Mouse (Mus musculus) neural tube, embryonic 15.5 days (tissue): ENCODE measurements around the gene Hs2st1. TPM values are rescaled to one million over a fixed set of nuclear protein-coding genes. Genes with fewer than 3 reads are reported as not detected.

Experiments used
- ATAC-seq: fragments of 200-750 bp; cut with Nextera tagmentation; 2 replicates; pipeline ENCODE4 v1.8.0; 2017; ENCODE audit warnings: mild to moderate bottlenecking, moderate TSS enrichment, moderate library complexity; ENCODE audit not compliant: low FRiP score
- H3K27ac ChIP-seq: fragments of 300-500 bp; sonication (generic); replicated peaks from 2 replicates; pipeline ENCODE4 v1.5.1; 2015; ENCODE audit warnings: mild to moderate bottlenecking, inconsistent platforms
- H3K27me3 ChIP-seq: fragments of 300-500 bp; sonication (generic); replicated peaks from 2 replicates; pipeline ENCODE4 v1.6.1; 2015; ENCODE audit warnings: inconsistent platforms
- H3K36me3 ChIP-seq: fragments of 300-500 bp; sonication (generic); 2 replicates; pipeline ENCODE4 v1.6.1; 2015; ENCODE audit warnings: inconsistent platforms
- H3K4me1 ChIP-seq: fragments of 300-500 bp; sonication (generic); 2 replicates; pipeline ENCODE4 v1.6.1; 2015; ENCODE audit warnings: inconsistent platforms
- H3K4me2 ChIP-seq: fragments of 300-500 bp; sonication (generic); 2 replicates; pipeline ENCODE4 v1.6.1; 2015; ENCODE audit warnings: inconsistent platforms, mild to moderate bottlenecking, moderate library complexity
- H3K4me3 ChIP-seq: fragments of 300-500 bp; sonication (generic); replicated peaks from 2 replicates; pipeline ENCODE4 v1.5.1; 2015; ENCODE audit warnings: mild to moderate bottlenecking, inconsistent platforms
- H3K9ac ChIP-seq: fragments of 300-500 bp; sonication (generic); replicated peaks from 2 replicates; pipeline ENCODE4 v1.6.1; 2015; ENCODE audit warnings: mild to moderate bottlenecking, inconsistent platforms
- H3K9me3 ChIP-seq: fragments of 300-500 bp; sonication (generic); replicated peaks from 2 replicates; pipeline ENCODE4 v1.6.1; 2016; ENCODE audit warnings: inconsistent platforms
- WGBS: fragments of 180-500 bp; shearing (Covaris S2); methylation state at CpG from one replicate; pipeline ENCODE4 v1.1.7; 2015; ENCODE audit warnings: mixed read lengths; 5-methylcytosine and 5-hydroxymethylcytosine counted together
- polyA plus RNA-seq: library from polyadenylated mRNA; unstranded; fragments of >200 nt; fragmentation: Nextera tagmentation; extraction: Ambion mirVana; gene quantifications from 2 replicates; pipeline ENCODE4 v1.2.1, GENCODE M21; 2015

Gene Hs2st1
- polyA plus RNA-seq, 1 experiment from 2014 or later, result 13.6 TPM

GRCm38 (mm10) chr3:144565212-144565611, 4.8 kb downstream of the Hs2st1 start:
- peaks cover 21% of the 10 kb centered on the region for H3K4me1 ChIP-seq
- H3K4me2 ChIP-seq, result no peak overlapping the region
- no peak overlapping the region for H3K27ac ChIP-seq
- H3K27me3 ChIP-seq, result no peaks in the 10 kb centered on the region
- ATAC-seq, result no peak
- no peak overlapping the region for H3K4me3 ChIP-seq
- no peaks in the 10 kb centered on the region for H3K9me3 ChIP-seq
- no peaks in the 10 kb centered on the region for H3K36me3 ChIP-seq
- 91% methylated on average over 7 of the region's 7 CpGs for WGBS
- H3K9ac ChIP-seq, result no peak overlapping the region

GRCm38 (mm10) chr3:144563916-144564315, 6.1 kb downstream of the Hs2st1 start:
- 94% methylated on average over 7 of the region's 7 CpGs for WGBS
- Histone ChIP-seq H3K9ac (no peak overlapping the region), H3K27me3 (no peaks in the 10 kb centered on the region), H3K4me1 (peaks cover 19% of the 10 kb centered on the region), H3K27ac (no peak overlapping the region), H3K4me3 (no peak overlapping the region), H3K9me3 (no peaks in the 10 kb centered on the region), H3K36me3 (no peaks in the 10 kb centered on the region), H3K4me2 (no peak overlapping the region)
- no peak for ATAC-seq

- H3K9ac ChIP-seq, result no peak overlapping the region
- no peak overlapping the region for H3K4me2 ChIP-seq
- no peak for ATAC-seq
- no peak overlapping the region for H3K4me3 ChIP-seq
- H3K4me1 ChIP-seq, result peaks cover 16% of the 10 kb centered on the region
- no peak overlapping the region for H3K27ac ChIP-seq
- H3K36me3 ChIP-seq, result no peaks in the 10 kb centered on the region
- no peaks in the 10 kb centered on the region for H3K9me3 ChIP-seq
- WGBS, result 74% methylated on average over 22 of the region's 22 CpGs
- H3K27me3 ChIP-seq, result no peaks in the 10 kb centered on the region
Observed at GRCm38 (mm10) chr3:144561511-144562250, 8.3 kb downstream of the Hs2st1 start.

GRCm38 (mm10) chr3:144558274-144558673, 11.7 kb downstream of the Hs2st1 start:
- no peak overlapping the region for H3K4me3 ChIP-seq
- H3K9me3 ChIP-seq, result no peaks in the 10 kb centered on the region
- no peak overlapping the region for H3K4me2 ChIP-seq
- 54% methylated on average over 5 of the region's 5 CpGs for WGBS
- H3K27ac ChIP-seq, result 0 out of 2 replicates have a peak overlapping the region, but pooled peaks have one; percentile 10
- ATAC-seq, result no peak
- no peaks in the 10 kb centered on the region for H3K36me3 ChIP-seq
- peaks cover 28% of the 10 kb centered on the region for H3K4me1 ChIP-seq
- H3K27me3 ChIP-seq, result no peaks in the 10 kb centered on the region
- H3K9ac ChIP-seq, result no peak overlapping the region

GRCm38 (mm10) chr3:144556625-144557324, 13.2 kb downstream of the Hs2st1 start:
- Histone ChIP-seq H3K9ac (peak overlapping the region; percentile 32; the same call in 1 of the 2 replicates), H3K36me3 (no peaks in the 10 kb centered on the region), H3K27me3 (no peaks in the 10 kb centered on the region), H3K9me3 (no peaks in the 10 kb centered on the region), H3K4me2 (peak overlapping the region; percentile 51), H3K27ac (no peak overlapping the region), H3K4me1 (peaks cover 29% of the 10 kb centered on the region), H3K4me3 (peak overlapping the region; percentile 16)
- WGBS, result 4% methylated on average over 16 of the region's 16 CpGs
- ATAC-seq, result no peak

GRCm38 (mm10) chr3:144555144-144555543, 14.8 kb downstream of the Hs2st1 start:
- Histone ChIP-seq H3K9ac (no peak overlapping the region), H3K27ac (no peak overlapping the region), H3K36me3 (no peaks in the 10 kb centered on the region), H3K27me3 (no peaks in the 10 kb centered on the region), H3K4me1 (peaks cover 32% of the 10 kb centered on the region), H3K9me3 (no peaks in the 10 kb centered on the region), H3K4me3 (no peak overlapping the region), H3K4me2 (no peak overlapping the region)
- WGBS, result 78% methylated on average over 7 of the region's 7 CpGs
- no peak for ATAC-seq

- 51% methylated on average over 9 of the region's 9 CpGs for WGBS
- no peak for ATAC-seq
- H3K9me3 ChIP-seq, result no peaks in the 10 kb centered on the region
- no peaks in the 10 kb centered on the region for H3K27me3 ChIP-seq
- H3K27ac ChIP-seq, result no peak overlapping the region
- H3K36me3 ChIP-seq, result no peaks in the 10 kb centered on the region
- H3K4me3 ChIP-seq, result no peak overlapping the region
- no peak overlapping the region for H3K4me2 ChIP-seq
- peaks cover 32% of the 10 kb centered on the region for H3K4me1 ChIP-seq
- no peak overlapping the region for H3K9ac ChIP-seq
Observed at GRCm38 (mm10) chr3:144554503-144554902, 15.5 kb downstream of the Hs2st1 start.

- no peak for ATAC-seq
- Histone ChIP-seq H3K36me3 (no peaks in the 10 kb centered on the region), H3K9me3 (no peaks in the 10 kb centered on the region), H3K4me1 (peaks cover 32% of the 10 kb centered on the region), H3K27ac (no peak overlapping the region), H3K9ac (no peak overlapping the region), H3K4me3 (no peak overlapping the region), H3K4me2 (no peak overlapping the region), H3K27me3 (no peaks in the 10 kb centered on the region)
- 16% methylated on average over 7 of the region's 7 CpGs for WGBS
Observed at GRCm38 (mm10) chr3:144553942-144554341, 16.0 kb downstream of the Hs2st1 start.

GRCm38 (mm10) chr3:144551416-144551815, 18.6 kb downstream of the Hs2st1 start:
- Histone ChIP-seq H3K9ac (no peak overlapping the region), H3K27me3 (no peaks in the 10 kb centered on the region), H3K36me3 (no peaks in the 10 kb centered on the region), H3K4me1 (peaks cover 20% of the 10 kb centered on the region), H3K4me3 (no peak overlapping the region), H3K9me3 (no peaks in the 10 kb centered on the region), H3K27ac (no peak overlapping the region), H3K4me2 (no peak overlapping the region)
- no peak for ATAC-seq
- WGBS, result 69% methylated on average over 4 of the region's 4 CpGs

GRCm38 (mm10) chr3:144550659-144551058, 19.3 kb downstream of the Hs2st1 start:
- no peaks in the 10 kb centered on the region for H3K27me3 ChIP-seq
- no peaks in the 10 kb centered on the region for H3K36me3 ChIP-seq
- H3K4me2 ChIP-seq, result no peak overlapping the region
- H3K9me3 ChIP-seq, result no peaks in the 10 kb centered on the region
- H3K4me3 ChIP-seq, result no peak overlapping the region
- peaks cover 26% of the 10 kb centered on the region for H3K4me1 ChIP-seq
- no peak overlapping the region for H3K27ac ChIP-seq
- ATAC-seq, result no peak
- H3K9ac ChIP-seq, result no peak overlapping the region
- WGBS, result 88% methylated on average over 5 of the region's 5 CpGs

GRCm38 (mm10) chr3:144550036-144550435, 19.9 kb downstream of the Hs2st1 start:
- Histone ChIP-seq H3K4me2 (no peak overlapping the region), H3K36me3 (no peaks in the 10 kb centered on the region), H3K9ac (no peak overlapping the region), H3K4me1 (peaks cover 31% of the 10 kb centered on the region), H3K9me3 (no peaks in the 10 kb centered on the region), H3K27me3 (no peaks in the 10 kb centered on the region), H3K4me3 (no peak overlapping the region), H3K27ac (no peak overlapping the region)
- WGBS, result 97% methylated on average over 5 of the region's 5 CpGs
- ATAC-seq, result no peak

GRCm38 (mm10) chr3:144548186-144548845, 21.7 kb downstream of the Hs2st1 start:
- H3K4me2 ChIP-seq, result no peak overlapping the region
- H3K27me3 ChIP-seq, result no peaks in the 10 kb centered on the region
- H3K9me3 ChIP-seq, result no peaks in the 10 kb centered on the region
- 87% methylated on average over 7 of the region's 7 CpGs for WGBS
- H3K9ac ChIP-seq, result no peak overlapping the region
- no peak for ATAC-seq
- H3K4me3 ChIP-seq, result no peak overlapping the region
- peaks cover 22% of the 10 kb centered on the region for H3K4me1 ChIP-seq
- no peaks in the 10 kb centered on the region for H3K36me3 ChIP-seq
- no peak overlapping the region for H3K27ac ChIP-seq
